Mouse (Mus musculus) lung, postnatal 4 days (tissue): ENCODE measurements around the gene Meis3.

Experiments
- DNase-seq, 2 experiments: peaks; one replicate each; pipeline ENCODE4 v3.0.0; 2021

Meis3 gene

GRCm38 (mm10) chr7:16213986-16214385, 39.1 kb downstream of the Meis3 start:
- no peak for DNase-seq

DNA sequence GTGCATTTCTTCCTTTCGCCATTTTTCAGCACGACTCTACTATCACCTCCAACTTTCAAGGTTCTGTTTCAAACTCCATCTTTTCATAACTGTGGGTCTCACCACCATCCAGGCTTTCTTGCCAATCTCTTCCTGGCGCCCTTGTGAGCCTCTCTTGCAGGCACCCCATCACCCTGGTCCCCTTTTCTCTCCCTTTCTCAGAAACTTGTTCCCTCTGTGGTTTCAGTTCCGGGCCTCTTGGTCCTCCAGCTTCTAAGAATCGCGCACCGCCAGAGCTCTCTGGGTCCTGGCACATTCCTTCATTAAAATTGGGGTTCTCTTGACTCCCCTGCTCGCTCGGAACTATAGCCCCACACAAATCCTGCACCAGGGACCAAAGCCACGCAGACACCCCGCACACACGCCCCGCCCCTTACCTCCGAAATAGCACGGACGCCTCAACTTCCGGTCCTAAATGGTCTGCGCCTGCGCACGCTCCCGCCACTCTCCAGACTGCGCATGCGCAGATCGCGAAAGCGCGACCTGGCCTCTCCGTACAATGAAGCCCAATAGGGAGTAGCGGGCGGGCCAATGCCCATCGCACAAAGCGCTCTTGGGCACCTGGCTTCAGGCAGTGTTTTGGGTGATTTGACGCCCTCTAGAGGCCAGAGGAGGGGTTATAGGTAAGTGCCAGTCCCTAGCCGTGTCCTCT, 46.8 kb downstream of the Meis3 start, which contains the start of gene Dhx34:
TSS of gene Dhx34 (minus strand) at position 456 of the 691 bp plus-strand sequence.
- DNase-seq: peak; percentile 97

DNA sequence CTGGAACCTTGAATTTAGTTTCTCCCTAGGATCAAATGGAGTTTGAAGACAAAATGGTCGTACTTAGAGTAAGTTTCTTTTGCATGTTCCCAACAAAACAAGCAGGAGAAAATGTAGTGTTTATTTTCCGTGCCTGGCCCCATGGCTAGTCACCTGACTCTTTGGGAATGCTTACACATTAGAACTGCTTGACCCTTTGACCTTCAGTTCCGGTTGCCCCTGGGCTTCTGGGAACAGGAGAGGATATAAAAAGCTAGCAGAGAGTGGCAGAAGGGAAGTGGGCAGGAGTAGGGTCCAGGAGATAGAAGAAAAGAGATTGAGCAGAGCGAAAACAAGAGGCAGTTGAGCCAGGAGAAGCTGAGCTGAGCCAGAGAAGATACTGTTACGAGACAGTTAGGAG, 55.0 kb downstream of the Meis3 start:
- DNase-seq: no peak
